Mouse (Mus musculus) neural tube, embryonic 14.5 days (tissue): ENCODE measurements around the gene Rnf144a. TPM values are rescaled to one million over a fixed set of nuclear protein-coding genes. Genes with fewer than 3 reads are reported as not detected.

ENCODE experiments used
- ATAC-seq: fragments of 200-750 bp; cut with Nextera tagmentation; 2 replicates; pipeline ENCODE4 v1.8.0; 2017; ENCODE audit warnings: low read depth, mild to moderate bottlenecking, moderate TSS enrichment, moderate library complexity
- H3K27ac ChIP-seq: fragments of 300-500 bp; sonication (generic); 2 replicates; pipeline ENCODE4 v1.5.1; 2014; ENCODE audit warnings: low read depth, mild to moderate bottlenecking, control low read depth, low read length, moderate library complexity, mixed read lengths
- H3K27me3 ChIP-seq: fragments of 300-500 bp; sonication (generic); 2 replicates; pipeline ENCODE4 v1.6.1; 2014; ENCODE audit warnings: low read length; ENCODE audit not compliant: control insufficient read depth, insufficient read depth
- H3K36me3 ChIP-seq: fragments of 300-500 bp; sonication (generic); 2 replicates; pipeline ENCODE4 v1.6.1; 2014; ENCODE audit warnings: low read length, mixed read lengths; ENCODE audit not compliant: control insufficient read depth, insufficient read depth
- H3K4me1 ChIP-seq: fragments of 300-500 bp; sonication (generic); 2 replicates; pipeline ENCODE4 v1.6.1; 2014; ENCODE audit warnings: low read length; ENCODE audit not compliant: control insufficient read depth, insufficient read depth
- H3K4me2 ChIP-seq: fragments of 300-500 bp; sonication (generic); 2 replicates; pipeline ENCODE4 v1.6.1; 2014; ENCODE audit warnings: mild to moderate bottlenecking, low read depth, low read length, control low read depth
- H3K4me3 ChIP-seq: fragments of 300-500 bp; sonication (generic); 2 replicates; pipeline ENCODE4 v1.5.1; 2014; ENCODE audit warnings: low read depth, low read length, control low read depth, mixed read lengths
- H3K9ac ChIP-seq: fragments of 300-500 bp; sonication (generic); replicated peaks from 2 replicates; pipeline ENCODE4 v1.6.1; 2014; ENCODE audit warnings: low read depth, mild to moderate bottlenecking, control low read depth, low read length, mixed read lengths
- H3K9me3 ChIP-seq: fragments of 300-500 bp; sonication (generic); 2 replicates; pipeline ENCODE4 v1.6.1; 2016; ENCODE audit warnings: low read length; ENCODE audit not compliant: control insufficient read depth
- WGBS: fragments of 180-500 bp; shearing (Covaris S2); extraction: QIAGEN DNeasy Blood & Tissue Kit; methylation state at CpG from one replicate; pipeline ENCODE4 v1.1.7; 2014; 5-methylcytosine and 5-hydroxymethylcytosine counted together
- polyA plus RNA-seq: library from polyadenylated mRNA; unstranded; fragments of >200 nt; fragmentation: Nextera tagmentation; extraction: Ambion mirVana; gene quantifications from 2 replicates; pipeline ENCODE4 v1.2.1, GENCODE M21; 2014

Gene Rnf144a
- polyA plus RNA-seq, 1 experiment from 2014 or later: 24.1 TPM

DNA sequence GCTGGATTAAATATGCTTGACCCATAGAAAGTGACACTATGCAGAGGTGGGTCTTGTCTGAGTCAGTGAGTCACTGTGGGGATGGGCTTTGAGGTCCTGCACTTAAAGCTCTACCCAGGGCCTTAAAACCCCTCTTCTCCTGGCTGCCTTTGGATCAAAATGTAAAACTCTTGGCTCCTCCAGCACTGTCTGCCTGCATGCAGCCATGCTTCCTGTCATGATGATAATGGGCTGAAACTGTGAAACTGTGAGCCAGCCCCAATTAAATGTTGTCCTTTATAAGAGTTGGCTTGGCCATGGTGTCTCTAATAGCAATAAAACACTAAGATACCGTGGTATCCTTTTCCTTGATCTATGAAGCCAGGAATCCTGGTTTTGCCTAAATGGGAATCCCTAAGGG is 13.8 kb downstream of the Rnf144a start:
- no peak overlapping the region for H3K9ac ChIP-seq
- no peak for ATAC-seq
- peaks cover 7% of the 10 kb centered on the region; the same call in 1 of the 2 replicates for H3K4me1 ChIP-seq
- H3K27ac ChIP-seq: no peak overlapping the region
- H3K4me3 ChIP-seq: no peak overlapping the region
- WGBS: 88% methylated on average over 1 of the region's 1 CpGs
- H3K9me3 ChIP-seq: no peaks in the 10 kb centered on the region
- H3K27me3 ChIP-seq: no peaks in the 10 kb centered on the region
- H3K4me2 ChIP-seq: no peak overlapping the region
- no peaks in the 10 kb centered on the region for H3K36me3 ChIP-seq

DNA sequence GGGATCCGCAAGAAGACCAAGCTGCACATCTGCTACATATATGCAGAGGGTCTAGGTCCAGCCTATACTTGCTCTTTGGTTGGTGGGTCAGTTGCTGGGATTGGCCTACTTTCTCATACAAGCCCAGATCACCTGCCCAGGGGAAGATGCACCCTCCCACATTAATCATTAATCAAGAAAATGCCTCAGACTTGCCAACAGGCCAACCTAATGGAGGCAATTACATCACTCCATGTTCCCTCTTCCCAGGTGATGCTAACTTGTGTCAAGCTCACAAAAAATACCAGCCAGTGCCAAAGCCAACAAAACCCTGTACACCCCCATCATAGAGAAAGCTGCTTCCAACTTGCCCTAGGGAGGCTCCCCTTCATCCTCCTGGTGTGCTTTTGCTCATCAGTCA is 14.3 kb downstream of the Rnf144a start:
- no peak overlapping the region for H3K4me3 ChIP-seq

DNA sequence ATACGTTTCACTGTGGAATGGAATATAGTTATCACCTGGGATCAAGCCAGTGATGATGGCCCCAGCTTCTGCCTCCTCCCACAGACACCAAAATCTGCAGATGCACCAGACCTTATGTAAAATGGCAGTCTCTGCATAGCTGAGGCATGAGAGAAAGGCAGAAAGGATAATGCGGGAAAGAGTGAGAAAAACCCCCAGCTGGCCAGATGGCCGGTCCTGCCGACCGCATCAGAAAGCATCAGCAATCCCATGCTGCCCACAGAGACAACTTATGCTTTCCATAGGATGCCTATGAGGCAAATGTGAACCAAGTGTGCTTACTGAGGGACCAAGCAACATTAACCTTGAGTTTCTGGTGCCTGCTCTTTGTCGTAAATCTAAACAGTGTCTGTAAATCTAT is 15.7 kb downstream of the Rnf144a start:
- H3K4me1 ChIP-seq: peaks cover 18% of the 10 kb centered on the region
- H3K4me2 ChIP-seq: no peak overlapping the region
- ATAC-seq: no peak
- no peaks in the 10 kb centered on the region for H3K36me3 ChIP-seq
- no peaks in the 10 kb centered on the region for H3K27me3 ChIP-seq
- H3K9me3 ChIP-seq: no peaks in the 10 kb centered on the region
- H3K4me3 ChIP-seq: no peak overlapping the region
- 80% methylated on average over 6 of the region's 6 CpGs for WGBS
- H3K9ac ChIP-seq: no peak overlapping the region
- no peak overlapping the region for H3K27ac ChIP-seq

More for the DNA sequence above, 14.3 kb downstream of the Rnf144a start:
- ATAC-seq: no peak
- Histone ChIP-seq H3K36me3 (no peaks in the 10 kb centered on the region), H3K4me1 (peaks cover 7% of the 10 kb centered on the region), H3K4me2 (no peak overlapping the region), H3K27me3 (no peaks in the 10 kb centered on the region), H3K9ac (no peak overlapping the region), H3K9me3 (no peaks in the 10 kb centered on the region), H3K27ac (no peak overlapping the region)
- 100% methylated on average over 1 of the region's 1 CpGs for WGBS

DNA sequence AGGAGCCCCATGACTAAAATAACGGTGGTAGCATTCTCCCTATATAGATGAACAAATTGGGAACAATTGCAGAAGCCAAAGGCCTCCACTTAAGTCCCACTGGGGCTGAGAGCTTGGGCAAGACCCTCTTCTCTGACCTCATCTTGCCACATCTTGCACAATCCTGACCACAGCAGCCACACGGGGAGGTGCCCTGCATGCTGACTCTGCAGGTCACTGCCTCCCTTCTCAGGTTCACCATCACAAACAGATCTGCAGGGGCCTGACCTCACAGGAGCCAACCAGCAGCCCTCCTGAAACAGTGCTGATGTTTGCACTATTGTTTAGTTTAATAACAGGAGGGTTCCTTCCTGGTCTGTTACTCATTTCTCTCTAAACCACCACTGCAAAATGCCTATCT is 16.5 kb downstream of the Rnf144a start:
- Histone ChIP-seq H3K9ac (no peak overlapping the region), H3K4me3 (no peak overlapping the region), H3K27me3 (no peaks in the 10 kb centered on the region), H3K36me3 (no peaks in the 10 kb centered on the region), H3K27ac (no peak overlapping the region), H3K9me3 (no peaks in the 10 kb centered on the region), H3K4me1 (peaks cover 25% of the 10 kb centered on the region), H3K4me2 (no peak overlapping the region)
- WGBS: 77% methylated on average over 2 of the region's 2 CpGs
- no peak for ATAC-seq

DNA sequence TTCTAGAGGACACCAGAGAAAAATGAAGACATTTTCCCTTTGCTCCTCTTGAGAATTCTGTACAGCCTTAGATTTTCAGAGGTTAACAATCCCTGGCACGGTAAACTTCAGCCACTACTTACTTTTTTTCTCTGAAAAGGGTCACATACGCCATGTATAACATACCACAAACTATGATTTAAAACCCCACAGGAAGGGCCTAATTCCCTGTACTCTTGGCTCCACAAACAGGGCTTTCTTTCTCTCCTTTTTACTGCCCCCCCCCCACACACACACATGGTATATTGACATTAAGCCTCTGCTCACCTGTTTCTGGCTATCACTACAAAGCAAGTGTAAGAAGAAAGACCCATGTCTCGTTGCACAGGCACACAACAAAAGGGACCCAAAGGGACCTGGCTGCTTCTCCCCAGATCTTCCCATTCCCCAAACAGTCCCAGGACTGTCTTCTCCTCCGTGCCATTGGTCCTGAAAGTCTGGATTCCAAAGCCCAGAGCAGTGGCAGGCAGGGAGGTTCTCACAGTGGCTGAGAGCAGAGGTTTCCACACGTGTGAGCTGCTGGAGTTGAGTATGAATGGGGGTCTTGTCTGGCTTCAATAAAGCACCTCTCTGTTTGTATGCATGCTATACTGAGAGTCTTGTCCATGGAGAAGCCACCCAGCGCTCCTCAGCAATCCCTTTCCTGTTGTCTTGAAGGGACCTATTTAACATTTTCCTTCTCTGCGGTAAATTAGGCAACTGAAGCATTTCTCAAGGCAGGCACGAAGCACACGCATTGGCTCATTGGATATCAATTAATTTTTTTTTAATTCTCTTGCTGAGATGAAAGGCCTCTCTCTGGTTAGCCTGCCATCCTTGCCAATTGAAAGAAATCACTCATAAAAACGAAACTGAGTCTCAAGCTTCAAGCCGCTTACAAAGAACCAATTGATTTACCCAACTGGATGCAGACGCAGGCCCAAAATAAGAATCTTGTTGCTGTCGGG is 20.3 kb downstream of the Rnf144a start:
- Histone ChIP-seq H3K9me3 (no peaks in the 10 kb centered on the region), H3K36me3 (no peaks in the 10 kb centered on the region), H3K4me2 (no peak overlapping the region), H3K4me1 (peaks cover 22% of the 10 kb centered on the region), H3K9ac (no peak overlapping the region), H3K4me3 (no peak overlapping the region), H3K27ac (peak overlapping the region; percentile 64), H3K27me3 (no peaks in the 10 kb centered on the region)
- ATAC-seq: peak; percentile 69
- WGBS: 42% methylated on average over 13 of the region's 13 CpGs

DNA sequence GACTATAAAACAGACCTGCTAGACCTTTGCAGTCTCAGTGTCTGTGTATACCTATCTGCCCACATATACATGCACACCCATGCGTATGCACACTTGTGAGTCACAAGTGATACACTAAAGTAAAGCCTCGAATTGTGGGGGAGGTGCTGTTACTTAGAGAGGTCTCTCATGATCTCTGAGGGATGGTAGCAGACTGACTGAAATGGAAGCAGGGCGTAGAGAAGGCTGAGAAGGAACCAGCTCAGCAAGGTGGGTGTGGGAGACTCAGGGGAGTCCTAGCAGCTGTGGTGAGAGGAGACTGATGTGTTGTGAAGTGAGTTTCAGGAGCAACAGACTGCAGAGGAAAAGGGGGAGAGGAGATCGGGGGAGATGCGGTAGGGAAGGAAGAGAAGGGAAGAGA is 21.8 kb downstream of the Rnf144a start:
- H3K36me3 ChIP-seq: peaks cover 8% of the 10 kb centered on the region
- peaks cover 22% of the 10 kb centered on the region for H3K4me1 ChIP-seq
- no peak overlapping the region for H3K27ac ChIP-seq
- no peak overlapping the region for H3K9ac ChIP-seq
- H3K4me2 ChIP-seq: no peak overlapping the region
- 81% methylated on average over 5 of the region's 5 CpGs for WGBS
- H3K27me3 ChIP-seq: no peaks in the 10 kb centered on the region
- no peaks in the 10 kb centered on the region for H3K9me3 ChIP-seq
- no peak for ATAC-seq
- H3K4me3 ChIP-seq: no peak overlapping the region

DNA sequence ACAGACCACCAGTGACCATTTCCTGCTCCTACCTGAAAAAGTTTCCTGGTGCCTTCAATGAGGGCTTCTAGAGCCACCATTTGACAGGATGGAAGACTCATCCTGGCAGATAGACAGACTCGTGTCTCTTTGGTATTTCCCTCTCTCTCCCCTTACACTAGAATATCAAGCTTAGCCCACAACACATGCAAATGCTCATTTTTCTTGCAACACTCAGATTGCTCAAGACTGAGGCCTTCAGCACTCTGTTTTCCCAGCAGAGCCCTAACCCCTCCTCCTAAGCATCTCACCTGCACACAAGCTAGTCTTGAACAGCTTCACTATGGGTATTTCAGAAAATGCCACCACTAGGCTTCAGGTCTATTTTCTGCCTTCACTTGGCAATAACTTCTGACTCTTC is 23.9 kb downstream of the Rnf144a start:
- Histone ChIP-seq H3K27ac (no peak overlapping the region), H3K4me1 (peaks cover 22% of the 10 kb centered on the region), H3K4me3 (no peak overlapping the region), H3K36me3 (peaks cover 20% of the 10 kb centered on the region), H3K27me3 (no peaks in the 10 kb centered on the region), H3K4me2 (no peak overlapping the region), H3K9ac (no peak overlapping the region), H3K9me3 (no peaks in the 10 kb centered on the region)
- no peak for ATAC-seq
- 89% methylated on average over 1 of the region's 1 CpGs for whole genome bisulfite sequencing

DNA sequence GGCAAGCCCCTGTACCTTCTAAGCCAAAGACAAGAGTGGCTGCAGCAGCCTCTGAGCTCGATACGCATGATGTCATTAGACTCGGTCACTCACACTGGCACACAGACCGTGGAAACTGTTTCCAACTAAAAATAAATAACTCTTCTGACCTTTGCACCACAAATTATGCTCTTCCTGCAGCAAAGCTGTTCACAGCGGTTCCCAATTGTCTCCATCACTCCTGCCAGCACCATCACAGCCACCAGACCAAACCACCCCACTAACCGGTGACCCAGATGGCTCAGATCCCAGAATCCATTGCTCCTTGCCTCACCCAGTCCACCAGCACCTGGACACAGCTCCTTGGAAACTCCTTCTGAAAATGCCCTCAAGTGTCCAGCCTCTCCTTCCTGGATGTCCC is 27.5 kb downstream of the Rnf144a start:
- no peak overlapping the region for H3K4me2 ChIP-seq
- H3K36me3 ChIP-seq: peaks cover 31% of the 10 kb centered on the region
- no peaks in the 10 kb centered on the region for H3K27me3 ChIP-seq
- no peaks in the 10 kb centered on the region for H3K9me3 ChIP-seq
- 78% methylated on average over 6 of the region's 6 CpGs for WGBS
- H3K9ac ChIP-seq: no peak overlapping the region
- H3K4me3 ChIP-seq: no peak overlapping the region
- no peak for ATAC-seq
- no peaks in the 10 kb centered on the region for H3K4me1 ChIP-seq
- no peak overlapping the region for H3K27ac ChIP-seq

DNA sequence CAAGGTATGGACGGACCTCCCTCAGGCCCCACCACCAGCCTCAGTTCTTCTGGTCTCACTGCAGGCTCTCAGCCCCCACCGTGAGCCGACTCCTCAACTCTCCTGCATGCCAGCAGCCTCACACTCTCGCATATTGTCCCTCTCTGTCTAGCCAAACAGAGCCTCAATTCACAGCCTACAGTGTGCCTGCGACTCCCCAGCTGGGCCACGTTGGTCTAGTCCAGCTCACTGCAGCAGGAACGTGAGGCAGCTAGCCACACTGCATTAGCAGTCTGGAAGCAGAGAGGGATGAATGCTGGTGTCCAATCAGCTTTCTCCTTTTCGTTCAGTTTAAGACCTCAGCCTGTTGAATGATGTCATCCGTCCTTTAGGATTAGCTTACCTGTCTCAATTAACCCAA is 28.1 kb downstream of the Rnf144a start:
- 71% methylated on average over 9 of the region's 9 CpGs for WGBS
- H3K27ac ChIP-seq: 0 out of 2 replicates have a peak overlapping the region, but pooled peaks have one; percentile 23
- ATAC-seq: peak; percentile 33; the same call in 1 of the 2 replicates
- H3K9me3 ChIP-seq: no peaks in the 10 kb centered on the region
- no peak overlapping the region for H3K4me2 ChIP-seq
- H3K4me1 ChIP-seq: no peaks in the 10 kb centered on the region
- no peak overlapping the region for H3K9ac ChIP-seq
- H3K27me3 ChIP-seq: no peaks in the 10 kb centered on the region
- H3K36me3 ChIP-seq: peaks cover 31% of the 10 kb centered on the region
- no peak overlapping the region for H3K4me3 ChIP-seq
